ENCODE assay signal across 9 mouse cellular contexts in the genomic region with DNA sequence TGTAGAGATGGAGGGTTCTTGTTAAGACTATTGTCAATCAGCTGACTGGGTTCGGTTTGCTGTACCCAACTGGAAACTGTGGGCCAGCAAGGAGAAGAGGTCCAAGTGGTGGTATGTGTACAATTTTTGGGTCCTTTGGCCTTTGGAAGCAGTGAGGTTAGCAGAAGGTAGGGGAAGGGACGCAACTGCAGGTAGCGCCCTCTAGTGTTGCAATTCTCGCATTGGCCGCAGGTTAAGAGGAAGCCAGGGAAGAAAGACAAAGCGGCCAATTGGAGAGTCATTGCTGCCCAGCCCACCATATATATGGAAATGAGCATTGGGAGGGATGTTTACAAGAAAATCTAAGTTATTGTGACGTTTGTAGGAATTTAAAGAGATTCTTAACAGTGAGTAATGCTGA. TPM values are rescaled to one million over a fixed set of nuclear protein-coding genes. Genes with fewer than 3 reads are reported as not detected.
DNase-seq lines count a peak whose midpoint lies in the region; ATAC-seq and TF ChIP-seq lines count a peak whose summit lies in the region.
"Had no signal": no experiment of that assay in that cellular context is flagged by ENCODE, and none has a peak within 500 bp of the region (broad histone marks: within the 10 kb centered on the region; RNA-seq: fewer than 3 reads in every experiment).

No protein-coding gene starts in this region.

- no peaks in the 10 kb centered on the region for H3K27me3 ChIP-seq in forebrain, embryonic 10.5 days (ENCODE audit: poor library complexity, severe bottlenecking)
- no peaks in the 10 kb centered on the region for H3K27me3 ChIP-seq in forebrain, embryonic 12.5 days
- H3K27me3 ChIP-seq in embryonic facial prominence, embryonic 10.5 days (replicated peaks; ENCODE audit: low read depth, poor library complexity, severe bottlenecking): no peaks in the 10 kb centered on the region
- H3K27me3 ChIP-seq in kidney, postnatal 0 days (ENCODE audit: insufficient read depth, low read length): no peaks in the 10 kb centered on the region
- H3K27me3 ChIP-seq: neural tube, embryonic 13.5 days had no signal

- no peaks in the 10 kb centered on the region; the same call in 1 of the 2 replicates for H3K9me3 ChIP-seq in forebrain, embryonic 10.5 days
- H3K9me3 ChIP-seq in forebrain, embryonic 12.5 days: no peaks in the 10 kb centered on the region
- no peaks in the 10 kb centered on the region for H3K9me3 ChIP-seq in embryonic facial prominence, embryonic 10.5 days
- H3K9me3 ChIP-seq in kidney, postnatal 0 days (replicated peaks; ENCODE audit: low read length): no peaks in the 10 kb centered on the region
- H3K9me3 ChIP-seq: neural tube, embryonic 13.5 days had no signal

- peak; percentile 27 for DNase-seq in forebrain, embryonic 10.5 days (ENCODE audit: extremely low spot score, low spot score)
- peak; percentile 10 to 12 for DNase-seq in urinary bladder, adult 18-20 months (ENCODE audit: low spot score in 2 of 2)
- no peak for DNase-seq in urinary bladder, adult 2 months (ENCODE audit: low spot score)
- peak; percentile 57 for DNase-seq in embryonic facial prominence, embryonic 10.5 days (ENCODE audit: low spot score)
- DNase-seq in kidney, postnatal 0 days (ENCODE audit: low spot score): peak; percentile 73
- peak; percentile 73 for DNase-seq in testis, postnatal 10 days (ENCODE audit: low spot score)

- H3K9ac ChIP-seq in forebrain, embryonic 12.5 days: no peak overlapping the region
- H3K9ac ChIP-seq in kidney, postnatal 0 days (ENCODE audit: low read depth, low read length): no peak overlapping the region
- H3K9ac ChIP-seq: neural tube, embryonic 13.5 days had no signal

- H3K36me3 ChIP-seq in forebrain, embryonic 10.5 days (replicated peaks): no peaks in the 10 kb centered on the region
- H3K36me3 ChIP-seq in forebrain, embryonic 12.5 days (replicated peaks): no peaks in the 10 kb centered on the region
- no peaks in the 10 kb centered on the region for H3K36me3 ChIP-seq in embryonic facial prominence, embryonic 10.5 days (replicated peaks)
- no peaks in the 10 kb centered on the region for H3K36me3 ChIP-seq in kidney, postnatal 0 days (ENCODE audit: insufficient read depth, low read length)
- H3K36me3 ChIP-seq: neural tube, embryonic 13.5 days had no signal

- TF ChIP-seq CTCF in kidney, postnatal 0 days (IDR thresholded peaks at IDR 0.05; ENCODE audit: low read depth): peak; percentile 81

- H3K4me1 ChIP-seq in forebrain, embryonic 10.5 days: no peaks in the 10 kb centered on the region
- H3K4me1 ChIP-seq in forebrain, embryonic 12.5 days: no peaks in the 10 kb centered on the region
- no peaks in the 10 kb centered on the region for H3K4me1 ChIP-seq in embryonic facial prominence, embryonic 10.5 days
- H3K4me1 ChIP-seq in kidney, postnatal 0 days (replicated peaks; ENCODE audit: insufficient read depth, low read length): no peaks in the 10 kb centered on the region
- H3K4me1 ChIP-seq: neural tube, embryonic 13.5 days had no signal

- H3K4me2 ChIP-seq in forebrain, embryonic 12.5 days: no peak overlapping the region
- no peak overlapping the region for H3K4me2 ChIP-seq in kidney, postnatal 0 days (ENCODE audit: low read length)
- H3K4me2 ChIP-seq: neural tube, embryonic 13.5 days had no signal

- ATAC-seq in forebrain, embryonic 12.5 days (ENCODE audit: low FRiP score): no peak
- 0 out of 2 replicates have a peak, but pooled peaks have one; percentile 49 for ATAC-seq in kidney, postnatal 0 days (replicated peaks; ENCODE audit: low FRiP score, low read depth)
- peak; percentile 95 for ATAC-seq in megakaryocyte, adult 5-6 weeks (ENCODE audit: poor library complexity, severe bottlenecking)

- H3K4me3 ChIP-seq in forebrain, embryonic 10.5 days: no peak overlapping the region
- no peak overlapping the region for H3K4me3 ChIP-seq in forebrain, embryonic 12.5 days (replicated peaks)
- no peak overlapping the region for H3K4me3 ChIP-seq in embryonic facial prominence, embryonic 10.5 days
- H3K4me3 ChIP-seq in kidney, postnatal 0 days (replicated peaks; ENCODE audit: low read depth, low read length): no peak overlapping the region
- H3K4me3 ChIP-seq: neural tube, embryonic 13.5 days had no signal

- no peak overlapping the region for H3K27ac ChIP-seq in forebrain, embryonic 10.5 days
- no peak overlapping the region for H3K27ac ChIP-seq in forebrain, embryonic 12.5 days
- H3K27ac ChIP-seq in embryonic facial prominence, embryonic 10.5 days (replicated peaks): no peak overlapping the region
- H3K27ac ChIP-seq in kidney, postnatal 0 days: no peak overlapping the region
- H3K27ac ChIP-seq: neural tube, embryonic 13.5 days had no signal

- WGBS in forebrain, embryonic 10.5 days: 11% methylated on average over 7 of the region's 7 CpGs
- 9% methylated on average over 7 of the region's 7 CpGs for WGBS in forebrain, embryonic 12.5 days
- WGBS in embryonic facial prominence, embryonic 10.5 days: 10% methylated on average over 7 of the region's 7 CpGs
- WGBS in kidney, postnatal 0 days: 25% methylated on average over 7 of the region's 7 CpGs

RNA-seq across cellular contexts. Expression of gene Pak1ip1, which starts 23.2 kb away (rescaled TPM):
- 87.6 and 87.9 TPM in 2 replicates for polyA plus RNA-seq in forebrain, embryonic 10.5 days (2016; fragmentation: Nextera tagmentation; extraction: Ambion mirVana)
- polyA plus RNA-seq in forebrain, embryonic 12.5 days (2016; fragmentation: Nextera tagmentation; extraction: Ambion mirVana): 85.5 and 93.2 TPM in 2 replicates
- 54.2 and 68.3 TPM in 2 replicates for polyA plus RNA-seq in urinary bladder, adult 2 months (2012; rRNA removed)
- 65.7 and 71.1 TPM in 2 replicates for polyA plus RNA-seq in embryonic facial prominence, embryonic 10.5 days (2016; fragmentation: Nextera tagmentation; extraction: Ambion mirVana)
- polyA plus RNA-seq in kidney, postnatal 0 days (2015; fragmentation: Nextera tagmentation; extraction: Ambion mirVana): 67.6 and 73.7 TPM in 2 replicates
- total RNA-seq in megakaryocyte, adult 5-6 weeks (2015): 50.2 and 50.7 TPM in 2 replicates
- total RNA-seq in megakaryocyte, adult 5-6 weeks (2017): 73.0 and 80.1 TPM in 2 replicates

RNA-seq across cellular contexts. Expression of gene Tmem14c, which starts 38.5 kb away (rescaled TPM):
- 223 and 224 TPM in 2 replicates for polyA plus RNA-seq in forebrain, embryonic 10.5 days (2016; fragmentation: Nextera tagmentation; extraction: Ambion mirVana)
- 133 and 143 TPM in 2 replicates for polyA plus RNA-seq in forebrain, embryonic 12.5 days (2016; fragmentation: Nextera tagmentation; extraction: Ambion mirVana)
- 89.9 and 115 TPM in 2 replicates for polyA plus RNA-seq in urinary bladder, adult 2 months (2012; rRNA removed)
- polyA plus RNA-seq in embryonic facial prominence, embryonic 10.5 days (2016; fragmentation: Nextera tagmentation; extraction: Ambion mirVana): 195 and 202 TPM in 2 replicates
- polyA plus RNA-seq in kidney, postnatal 0 days (2015; fragmentation: Nextera tagmentation; extraction: Ambion mirVana): 257 and 258 TPM in 2 replicates
- 208 and 221 TPM in 2 replicates for total RNA-seq in megakaryocyte, adult 5-6 weeks (2015)
- 112 and 125 TPM in 2 replicates for total RNA-seq in megakaryocyte, adult 5-6 weeks (2017)
